Comparison of ENCODE assay signal across 1 mouse cellular context in the genomic region with DNA sequence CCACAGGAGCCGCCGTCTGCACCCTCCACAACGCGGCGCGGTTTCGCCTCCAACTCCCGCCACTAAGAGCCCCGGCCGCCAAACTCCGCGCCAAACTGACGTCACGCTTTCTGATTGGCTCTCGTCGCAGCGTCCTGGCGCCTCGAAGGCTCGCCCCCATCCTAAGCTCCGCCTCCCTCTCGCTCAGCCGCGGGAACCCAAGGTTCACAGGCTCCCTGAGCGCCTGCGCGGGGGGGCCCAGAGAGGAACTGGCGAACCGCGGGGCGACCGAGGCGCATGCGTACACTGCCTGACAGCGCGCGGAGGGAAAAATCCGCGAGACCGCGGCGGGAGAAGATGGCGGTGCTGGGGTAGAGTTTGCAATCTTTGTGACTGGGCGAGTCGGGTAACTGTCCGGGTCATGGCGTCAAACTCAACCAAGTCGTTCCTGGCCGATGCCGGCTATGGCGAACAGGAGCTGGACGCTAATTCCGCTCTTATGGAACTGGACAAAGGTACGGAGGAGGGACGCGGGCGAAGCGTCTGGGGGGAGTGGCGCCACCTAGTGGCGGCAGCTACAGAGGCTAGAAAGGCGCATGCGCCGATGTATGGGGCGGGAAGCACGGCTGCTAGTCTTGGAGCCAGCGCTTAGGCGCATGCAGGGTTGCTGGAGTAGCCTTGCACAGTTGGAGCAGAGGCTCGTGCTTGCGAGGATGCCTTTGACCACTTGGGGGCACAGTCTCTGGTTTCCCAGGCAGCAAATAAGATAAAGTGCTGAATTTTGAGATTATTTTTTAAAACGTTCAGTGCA.
TF ChIP-seq lines count a peak whose summit lies in the region.

A gene (minus strand): TSS at position 87 of the 790 bp plus-strand sequence.
A gene (plus strand): TSS at position 179 of the 790 bp plus-strand sequence.

TF ChIP-seq in MEL, 35 proteins besides CTCF, POLR2A, EP300 and RAD21 (continued from another document):
- peak; percentile 74 for TF ChIP-seq HCFC1 (IDR thresholded peaks at IDR 0.05; ENCODE audit: low read depth, low read length)
- TF ChIP-seq ZKSCAN1 (IDR thresholded peaks at IDR 0.05; ENCODE audit: low read depth, low read length): no peak
- peak; percentile 22; the same call in 1 of the 2 replicates for TF ChIP-seq ELF1 (IDR thresholded peaks at IDR 0.05; ENCODE audit: low read depth, low read length)
- TF ChIP-seq POLR2AphosphoS2 (IDR thresholded peaks at IDR 0.05; ENCODE audit: low read length): peak; percentile 91
- TF ChIP-seq ZC3H11A (IDR thresholded peaks at IDR 0.05; ENCODE audit: low read depth, low read length): 0 out of 2 replicates have a peak, but pooled peaks have one; percentile 26
- TF ChIP-seq MAFK (IDR thresholded peaks at IDR 0.05; ENCODE audit: borderline replicate concordance, low read depth, low read length): no peak
- TF ChIP-seq ZNF384 (IDR thresholded peaks at IDR 0.05; ENCODE audit: low read depth, low read length): no peak
- no peak for TF ChIP-seq CHD1 (IDR thresholded peaks at IDR 0.05; ENCODE audit: low read depth, low read length)
- peak; percentile 96 for TF ChIP-seq NELFE (IDR thresholded peaks at IDR 0.05; ENCODE audit: low read depth, low read length)
- peak; percentile 69 for TF ChIP-seq SMC3 (IDR thresholded peaks at IDR 0.05; ENCODE audit: low read depth, low read length)
- TF ChIP-seq CHD2 (IDR thresholded peaks at IDR 0.05; ENCODE audit: low read length): peak; percentile 69
- peak; percentile 73 for TF ChIP-seq TBP (IDR thresholded peaks at IDR 0.05; ENCODE audit: low read depth, low read length)
- TF ChIP-seq UBTF (IDR thresholded peaks at IDR 0.05; ENCODE audit: borderline replicate concordance, insufficient read depth, low read depth, low read length): no peak
- no peak for TF ChIP-seq TAL1 (IDR thresholded peaks at IDR 0.05; ENCODE audit: low read length)
- TF ChIP-seq MXI1 (IDR thresholded peaks at IDR 0.05; ENCODE audit: low read depth, low read length): peak; percentile 97
- TF ChIP-seq E2F4 (IDR thresholded peaks at IDR 0.05; ENCODE audit: borderline replicate concordance, low read depth, low read length): peak; percentile 94
- peak; percentile 51 for TF ChIP-seq TCF12 (IDR thresholded peaks at IDR 0.05; ENCODE audit: low read depth, low read length)
- peak; percentile 90 for TF ChIP-seq ZMIZ1 (IDR thresholded peaks at IDR 0.05; ENCODE audit: low read depth, low read length)
- peak; percentile 82 for TF ChIP-seq MAZ (IDR thresholded peaks at IDR 0.05; ENCODE audit: low read depth, low read length)
- peak; percentile 95 for TF ChIP-seq MAX (IDR thresholded peaks at IDR 0.05; ENCODE audit: low read length)
- 0 out of 2 replicates have a peak, but pooled peaks have one; percentile 39 for TF ChIP-seq USF1 (IDR thresholded peaks at IDR 0.05; ENCODE audit: low read depth, low read length)
- peak; percentile 22; the same call in 1 of the 2 replicates for TF ChIP-seq POLR2AphosphoS5 (IDR thresholded peaks at IDR 0.05; ENCODE audit: borderline replicate concordance, low read depth, low read length)
- peak; percentile 88 for TF ChIP-seq SIN3A (IDR thresholded peaks at IDR 0.05; ENCODE audit: low read length)
- peak; percentile 63 for TF ChIP-seq ETS1 (IDR thresholded peaks at IDR 0.05; ENCODE audit: low read depth, low read length)
TF ChIP-seq in MEL: peak in this region for 26.
